Mouse (Mus musculus) layer of hippocampus, postnatal 25 days (tissue): Measurements from ENCODE around the gene Cfdp1. TPM values are rescaled to one million over a fixed set of nuclear protein-coding genes. Genes with fewer than 3 reads are reported as not detected.

Source experiments
- DNase-seq, 2 experiments: peaks; one replicate each; pipeline ENCODE4 v3.0.0; 2022; ENCODE audit warnings: mixed read lengths in 2 of 2, low spot score in 1 of 2; ENCODE audit errors: extremely low spot score in 1 of 2
- total RNA-seq, 2 experiments: library from RNA; stranded (reverse); gene quantifications; 2 replicates each; pipeline ENCODE4 v1.2.3; 2021

Gene Cfdp1
- total RNA-seq, 2 experiments from 2014 or later, result 77.6 to 81.2 TPM

DNA sequence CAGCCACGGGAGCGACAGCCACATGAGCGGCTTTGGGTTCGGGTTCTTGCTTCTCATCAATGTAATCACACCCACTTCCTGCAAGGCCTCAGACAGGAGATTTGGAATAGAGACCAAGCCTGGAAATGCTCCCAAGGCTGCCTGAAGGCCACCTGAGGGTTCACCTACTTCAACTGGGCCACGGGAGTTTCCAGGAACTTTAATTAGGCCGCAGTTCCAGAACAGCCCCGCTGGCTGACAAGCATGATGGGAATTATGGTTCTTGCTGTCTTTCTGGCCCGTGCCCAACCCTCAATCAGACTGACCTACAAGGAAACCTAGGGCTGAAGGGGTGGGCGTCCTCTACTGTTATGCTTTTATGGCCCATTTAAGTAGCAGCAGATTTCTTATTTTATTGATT is 82.0 kb downstream of the Cfdp1 start:
- no peak for DNase-seq

GRCm38 (mm10) chr8:111771625-111772020 is 82.5 kb downstream of the Cfdp1 start:
- no peak for DNase-seq

GRCm38 (mm10) chr8:111770958-111771624 is 83.0 kb downstream of the Cfdp1 start:
- DNase-seq, result no peak

DNA sequence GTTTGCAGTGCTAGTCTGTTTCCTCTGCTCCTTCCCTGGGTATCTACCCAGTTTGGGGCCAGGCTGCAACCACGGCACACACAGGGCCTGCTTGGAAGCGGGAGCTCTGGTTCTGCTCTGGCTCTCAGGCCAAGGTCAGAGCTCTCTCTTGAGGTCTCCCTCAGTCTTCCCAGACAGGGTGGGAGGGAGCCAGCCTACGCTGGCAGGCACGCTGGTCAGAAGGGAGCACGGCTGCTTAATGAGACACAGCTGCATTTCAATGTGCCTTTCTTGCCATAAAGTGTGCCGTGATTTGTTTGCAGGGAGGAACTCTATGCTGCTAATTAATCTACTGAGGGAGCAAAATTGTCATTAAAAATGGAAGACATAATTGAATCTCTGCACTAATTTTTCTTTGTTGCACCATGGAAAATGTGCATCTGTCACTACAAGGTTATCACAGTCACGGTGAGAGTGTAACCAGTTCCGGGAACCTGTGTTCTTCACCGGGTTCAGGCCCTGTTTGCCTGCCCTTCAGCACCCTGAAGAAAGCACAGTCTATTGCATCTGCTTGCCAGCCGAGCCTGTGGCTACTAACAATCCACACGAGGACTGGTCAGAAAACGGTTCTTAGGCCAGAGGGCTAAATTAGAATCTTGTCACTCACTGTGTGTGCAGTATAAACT is 84.2 kb downstream of the Cfdp1 start:
- peak in 1 of 2 experiments; percentile 20 for DNase-seq

DNA sequence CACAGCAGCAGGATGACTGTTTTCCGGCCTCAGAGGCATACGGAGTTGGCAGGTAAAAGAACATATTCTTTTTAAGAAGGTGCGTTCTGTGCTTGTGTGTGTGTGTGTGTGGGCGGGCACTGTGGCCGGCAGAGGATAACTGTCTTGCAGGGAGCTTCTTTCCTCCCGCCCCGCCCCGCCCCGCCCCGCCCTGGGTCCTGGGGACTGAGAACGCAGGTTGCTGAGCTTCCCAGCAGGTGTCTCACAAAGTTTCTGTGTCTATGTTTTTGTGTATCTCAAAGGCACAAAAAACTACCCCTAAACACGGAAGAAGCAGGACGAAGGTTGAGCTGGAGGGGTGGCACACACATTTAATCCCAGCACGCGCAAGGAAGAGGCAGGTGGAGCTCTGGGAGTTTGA is 84.8 kb downstream of the Cfdp1 start:
- DNase-seq, result no peak

DNA sequence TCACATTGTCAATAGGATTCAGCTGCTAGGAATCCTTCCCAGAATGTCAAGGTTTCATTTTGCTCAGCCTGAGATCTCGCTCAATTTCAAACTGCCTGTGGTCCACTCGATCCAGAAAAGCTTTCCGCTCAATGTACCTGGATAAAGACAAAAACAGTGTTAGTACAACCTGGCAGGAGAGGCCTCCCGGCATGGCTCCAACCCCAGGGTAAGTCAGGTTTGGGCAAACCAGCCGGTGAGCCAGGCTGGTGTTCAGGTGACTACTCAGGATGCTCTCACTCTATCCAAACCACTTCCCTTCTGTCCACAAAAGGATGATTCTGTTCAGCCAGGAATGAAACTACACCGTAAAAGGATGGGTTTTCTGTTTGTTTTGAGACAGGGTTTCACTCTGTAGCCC is 85.4 kb downstream of the Cfdp1 start:
- DNase-seq, result no peak

- no peak for DNase-seq
Measured at GRCm38 (mm10) chr8:111765616-111766015, 88.5 kb downstream of the Cfdp1 start.

GRCm38 (mm10) chr8:111765096-111765495 is 89.0 kb downstream of the Cfdp1 start:
- DNase-seq, result no peak

DNA sequence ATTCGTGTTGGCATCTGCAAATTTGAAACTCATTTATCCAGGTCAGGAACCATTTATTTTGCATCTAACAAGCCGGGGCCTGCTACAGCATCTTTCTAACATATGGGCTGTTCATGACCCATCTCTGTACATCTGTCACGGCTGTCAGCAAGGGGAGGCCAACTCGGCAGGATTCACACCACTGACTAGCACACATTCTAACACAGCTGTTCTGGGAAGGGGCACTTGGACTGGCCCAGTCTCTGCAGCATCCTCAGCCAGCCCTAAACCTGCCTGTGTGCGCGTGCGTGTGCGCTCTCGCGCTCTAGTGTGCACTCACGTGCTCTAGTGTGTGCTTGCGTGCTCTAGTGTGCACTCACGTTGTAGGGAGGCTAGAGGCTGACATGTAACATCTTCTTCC is 93.4 kb downstream of the Cfdp1 start:
- no peak for DNase-seq

GRCm38 (mm10) chr8:111758817-111759216 is 95.3 kb downstream of the Cfdp1 start:
- DNase-seq, result no peak

DNA sequence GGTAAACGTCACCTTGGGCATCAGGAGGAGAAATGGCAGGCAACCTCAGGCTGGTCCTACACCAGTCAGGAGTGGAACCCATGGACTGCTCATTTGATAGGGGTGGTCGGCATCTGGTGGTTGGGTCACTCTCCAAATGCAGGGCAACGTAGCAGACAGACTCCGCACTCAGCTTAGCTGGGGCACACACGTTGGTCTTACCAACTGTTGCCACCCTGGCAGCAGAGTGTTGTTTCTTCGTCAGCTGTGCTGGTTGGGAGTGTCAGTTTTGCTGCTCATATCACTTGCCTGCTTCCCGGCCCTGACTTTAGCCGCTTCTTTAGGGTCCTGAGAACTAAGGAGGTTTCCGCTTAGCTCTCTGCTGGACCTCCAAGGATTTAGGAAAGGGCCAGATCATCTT is 96.5 kb downstream of the Cfdp1 start:
- DNase-seq, result no peak

DNA sequence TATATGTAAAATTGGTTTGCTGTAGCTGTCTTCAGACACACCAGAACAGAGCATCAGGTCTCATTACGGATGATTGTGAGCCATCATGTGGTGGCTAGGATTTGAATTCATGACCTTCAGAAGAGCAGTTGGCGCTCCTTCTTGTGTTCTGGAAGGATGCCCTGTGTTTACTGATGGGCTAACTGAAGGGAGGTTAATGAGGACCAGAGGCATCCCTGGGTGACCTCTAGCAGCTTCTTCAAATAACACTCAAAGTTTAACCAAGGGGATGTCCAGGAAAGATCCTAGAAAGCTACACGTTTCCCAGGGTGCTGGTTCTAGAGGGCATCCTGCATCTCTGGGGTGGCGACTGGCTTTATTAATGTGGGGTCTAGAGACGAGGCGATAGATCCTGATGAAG is 99.4 kb downstream of the Cfdp1 start:
- no peak for DNase-seq

DNA sequence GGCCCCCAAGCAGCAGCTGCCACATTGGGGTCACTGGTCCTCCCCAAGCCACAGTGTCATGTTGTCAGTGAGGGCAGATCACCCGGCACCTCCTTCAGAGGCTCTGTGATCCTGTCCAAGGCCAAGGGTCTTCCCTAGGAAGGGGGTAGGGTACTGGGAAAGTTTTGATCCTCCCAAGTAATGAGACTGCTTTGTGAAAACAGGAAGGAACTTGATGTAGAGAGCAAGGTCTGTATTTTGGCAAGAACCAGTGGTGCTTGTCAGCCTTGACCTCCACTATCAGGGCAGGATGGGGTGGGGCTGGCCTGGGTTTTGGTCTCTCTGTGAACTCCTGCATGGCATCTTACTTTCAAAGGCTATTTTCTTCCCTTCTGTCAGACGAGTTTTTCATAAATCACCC is 100.0 kb downstream of the Cfdp1 start:
- DNase-seq, result no peak

GRCm38 (mm10) chr8:111748766-111749165 is 105.3 kb downstream of the Cfdp1 start:
- DNase-seq, result no peak

DNA sequence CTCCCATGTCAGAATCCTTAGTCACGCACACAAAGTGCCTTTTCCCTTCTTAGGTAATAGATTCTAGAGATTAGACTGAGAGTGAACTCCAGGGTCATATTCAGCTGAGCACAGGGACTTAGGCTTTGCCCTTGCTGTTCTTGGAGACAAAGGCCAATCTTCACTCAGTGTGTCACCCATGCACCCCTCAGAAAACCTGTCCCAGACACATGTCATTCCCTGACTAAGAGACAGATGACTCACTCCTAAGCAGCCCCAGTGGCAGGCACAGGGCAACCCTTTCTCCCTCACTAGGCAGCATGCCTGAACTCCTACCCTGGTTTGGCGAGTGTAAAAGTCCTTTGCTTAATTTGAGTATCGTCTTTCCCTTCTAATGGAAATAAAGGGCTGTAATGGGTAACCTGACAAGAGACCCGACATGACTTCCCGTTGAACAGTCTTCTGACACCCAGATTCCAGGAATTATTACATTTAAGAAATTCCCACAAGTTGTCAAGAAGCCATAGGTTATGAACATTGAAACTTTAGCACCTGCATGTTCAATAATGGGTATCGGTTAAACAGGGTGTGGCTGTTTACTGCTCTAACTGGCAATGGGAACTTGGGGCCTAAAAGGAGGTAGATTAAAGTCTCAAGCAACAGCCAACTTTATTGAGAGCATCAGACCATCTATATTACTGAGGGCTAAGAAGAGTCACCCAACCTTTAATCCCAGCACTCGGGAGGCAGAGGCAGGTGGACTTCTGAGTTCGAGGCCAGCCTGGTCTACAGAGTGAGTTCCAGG is 106.0 kb downstream of the Cfdp1 start:
- no peak for DNase-seq

- no peak for DNase-seq
Measured at GRCm38 (mm10) chr8:111746582-111747465, 107.3 kb downstream of the Cfdp1 start.

DNA sequence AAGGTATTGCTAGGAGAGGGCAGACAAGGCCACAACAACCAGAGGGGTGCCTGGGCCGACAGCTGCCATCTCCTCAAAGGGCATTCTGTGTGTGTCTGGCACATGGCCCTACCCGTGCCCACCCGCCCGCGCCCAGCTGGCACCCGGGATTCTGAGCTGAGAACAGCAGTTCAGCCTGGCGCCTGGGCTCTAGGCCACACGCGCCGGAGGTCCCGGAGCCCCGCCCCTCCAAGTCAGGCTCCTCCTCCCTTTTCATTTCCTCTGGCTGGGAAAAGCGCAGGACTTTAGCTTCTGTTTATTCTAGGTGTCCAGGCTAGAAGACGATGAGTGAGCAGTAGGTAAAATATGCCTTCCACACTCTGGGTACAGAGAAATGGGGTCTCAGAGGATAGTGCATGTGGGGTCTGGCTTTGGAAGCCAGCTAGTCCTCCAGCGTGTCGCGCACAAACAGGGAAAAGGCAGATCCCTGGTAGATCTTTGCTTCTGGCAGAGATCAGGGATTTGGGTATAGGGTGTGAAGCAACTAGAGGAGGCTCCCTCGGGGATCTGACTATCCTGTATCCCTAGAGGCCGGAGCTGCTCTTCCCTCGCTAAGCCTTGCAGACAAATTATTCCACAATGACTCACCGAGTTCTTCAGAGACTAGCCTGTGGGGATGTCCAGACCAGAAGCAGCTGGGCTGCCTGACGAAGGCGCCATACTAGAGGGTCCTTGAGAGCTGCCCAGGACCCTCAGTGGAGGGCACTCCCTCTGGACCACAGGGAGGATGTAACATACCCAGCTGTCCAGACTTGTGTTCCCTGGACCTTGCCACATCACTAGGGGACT is 108.3 kb downstream of the Cfdp1 start:
- peak in 1 of 2 experiments; percentile 51 for DNase-seq

DNA sequence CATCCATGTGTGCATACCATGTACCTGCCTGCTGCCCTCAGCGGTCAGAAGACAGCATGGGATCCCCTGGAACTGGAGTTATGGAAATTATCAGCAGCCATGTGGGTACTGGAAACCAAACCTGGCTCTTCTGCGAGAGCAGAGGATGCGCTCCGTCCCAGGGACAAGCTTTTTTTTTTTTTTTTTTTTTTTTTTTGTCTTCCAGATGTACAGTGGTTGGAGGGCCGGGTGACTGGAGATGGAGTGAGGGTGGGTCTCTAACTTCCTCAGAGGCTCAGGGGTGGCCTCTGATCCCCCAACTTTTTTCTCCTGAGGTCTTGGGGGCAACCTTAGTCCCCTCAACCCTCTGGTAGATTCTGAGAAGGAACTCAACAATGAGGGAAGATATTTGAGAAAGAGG is 109.0 kb downstream of the Cfdp1 start:
- no peak for DNase-seq

DNA sequence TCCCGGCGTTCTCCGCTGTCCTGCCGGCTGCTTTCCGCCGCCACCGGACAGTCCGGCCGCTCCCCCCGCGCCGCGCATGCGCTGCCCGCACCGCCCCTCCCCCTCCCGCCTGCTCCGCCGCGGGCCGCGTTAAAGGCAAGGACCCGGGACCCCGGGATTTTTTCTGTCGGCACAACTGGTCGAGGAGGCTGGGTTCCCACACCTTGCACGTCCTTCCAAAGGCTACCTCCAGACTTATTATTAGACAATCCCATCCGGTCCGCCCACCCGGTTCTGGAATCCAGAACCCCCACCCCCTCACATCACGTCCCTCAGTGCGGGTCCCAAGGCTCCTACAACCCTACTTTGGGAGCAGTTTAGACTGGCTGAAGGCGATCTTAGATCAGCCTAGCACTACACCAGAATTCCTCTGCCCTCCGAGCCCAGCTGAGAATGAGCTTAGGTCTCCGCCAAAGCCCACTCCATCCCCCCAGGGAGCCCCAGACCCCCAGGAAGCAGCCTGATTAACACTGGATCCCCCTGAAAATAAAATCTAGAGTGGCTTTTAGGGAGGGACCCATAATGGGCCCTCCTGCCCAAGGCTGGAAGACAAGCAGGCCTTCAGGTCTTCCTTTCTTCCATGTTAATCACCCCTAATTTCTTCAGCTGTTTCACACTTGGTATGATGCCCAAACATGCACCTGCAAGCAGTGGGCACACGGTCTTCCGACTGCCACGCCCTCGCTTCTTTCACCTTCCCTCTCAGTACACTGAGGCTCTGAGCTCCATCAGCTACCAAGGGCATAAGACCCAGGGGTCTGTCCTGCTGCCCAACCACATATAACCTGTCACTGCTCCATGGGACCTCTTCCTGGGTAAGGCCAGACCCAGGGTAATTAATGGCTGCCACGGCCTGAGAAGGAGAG is 110.0 kb downstream of the Cfdp1 start, which contains the start of gene Bcar1:
Gene Bcar1 (minus strand): TSS at position 18 of the 905 bp plus-strand sequence.
- DNase-seq, result peak; percentile 75 to 82
